Mouse (Mus musculus) layer of hippocampus, adult 8-10 months (tissue): Measurements from ENCODE around the gene Dock1. TPM values are rescaled to one million over a fixed set of nuclear protein-coding genes. Genes with fewer than 3 reads are reported as not detected.

ENCODE experiments used
- DNase-seq, 2 experiments: peaks; one replicate each; pipeline ENCODE4 v3.0.0; 2022; ENCODE audit warnings: low spot score in 2 of 2
- total RNA-seq, 4 experiments: library from RNA; stranded (reverse); gene quantifications; 2 replicates each; pipeline ENCODE4 v1.2.4; 2022

The Dock1 gene
- total RNA-seq, 4 experiments from 2014 or later = 27.5 to 31.6 (median 30.5) TPM

GRCm38 (mm10) chr7:134821264-134821663 lies 150.8 kb downstream of the Dock1 start:
- DNase-seq = no peak

- no peak for DNase-seq
Observed at GRCm38 (mm10) chr7:134822006-134822405, 151.6 kb downstream of the Dock1 start.

GRCm38 (mm10) chr7:134823891-134824290 lies 153.4 kb downstream of the Dock1 start:
- no peak for DNase-seq

GRCm38 (mm10) chr7:134840066-134840465 lies 169.6 kb downstream of the Dock1 start:
- no peak for DNase-seq

- no peak for DNase-seq
Observed at GRCm38 (mm10) chr7:134842751-134843150, 172.3 kb downstream of the Dock1 start.

- DNase-seq = peak; percentile 4 to 5
Observed at GRCm38 (mm10) chr7:134862000-134862399, 191.5 kb downstream of the Dock1 start.

- peak in 1 of 2 experiments; percentile 9 for DNase-seq
Observed at GRCm38 (mm10) chr7:134864175-134864574, 193.7 kb downstream of the Dock1 start.

GRCm38 (mm10) chr7:134872511-134872910 lies 202.1 kb downstream of the Dock1 start:
- DNase-seq = no peak

- DNase-seq = no peak
Observed at GRCm38 (mm10) chr7:134872981-134873380, 202.5 kb downstream of the Dock1 start.

- DNase-seq = no peak
Observed at GRCm38 (mm10) chr7:134878985-134879384, 208.5 kb downstream of the Dock1 start.

- no peak for DNase-seq
Observed at GRCm38 (mm10) chr7:134880431-134880830, 210.0 kb downstream of the Dock1 start.

- no peak for DNase-seq
Observed at GRCm38 (mm10) chr7:134883516-134883915, 213.1 kb downstream of the Dock1 start.

- no peak for DNase-seq
Observed at GRCm38 (mm10) chr7:134892449-134892871, 222.0 kb downstream of the Dock1 start.

- no peak for DNase-seq
Observed at GRCm38 (mm10) chr7:134892972-134893371, 222.5 kb downstream of the Dock1 start.

- no peak for DNase-seq
Observed at GRCm38 (mm10) chr7:134894604-134895003, 224.2 kb downstream of the Dock1 start.

- DNase-seq = no peak
Observed at GRCm38 (mm10) chr7:134899462-134899861, 229.0 kb downstream of the Dock1 start.

GRCm38 (mm10) chr7:134901992-134902391 lies 231.5 kb downstream of the Dock1 start:
- no peak for DNase-seq

GRCm38 (mm10) chr7:134931886-134932285 lies 261.4 kb downstream of the Dock1 start:
- DNase-seq = no peak

GRCm38 (mm10) chr7:134937471-134937926 lies 267.0 kb downstream of the Dock1 start:
- no peak for DNase-seq

- DNase-seq = peak; percentile 21 to 59
Observed at GRCm38 (mm10) chr7:134937927-134938609, 267.6 kb downstream of the Dock1 start, which contains the start of gene Fam196a. Gene Fam196a, minus strand, starts transcription at chr7:134938430.

GRCm38 (mm10) chr7:134941891-134942290 lies 271.4 kb downstream of the Dock1 start:
- no peak for DNase-seq

- no peak for DNase-seq
Observed at GRCm38 (mm10) chr7:134943063-134943462, 272.6 kb downstream of the Dock1 start.

- no peak for DNase-seq
Observed at GRCm38 (mm10) chr7:134943701-134944100, 273.2 kb downstream of the Dock1 start.
